Mouse (Mus musculus) retina, adult 2 months (tissue): ENCODE data around the gene Fcgrt.
"Not testable (repeated sequence)": the region's sequence is repeated elsewhere in the genome, so short reads cannot be mapped to it uniquely, and the experiment has no call there.

Experiments used
- DNase-seq: peaks from one replicate; pipeline ENCODE4 v3.0.0-alpha.2; 2012; ENCODE audit warnings: low read depth, low spot score

Gene Fcgrt

GRCm38 (mm10) chr7:45129776-45130512 lies 26.3 kb upstream of the Fcgrt start:
- DNase-seq: no peak

GRCm38 (mm10) chr7:45129318-45129717 lies 25.7 kb upstream of the Fcgrt start:
- DNase-seq: no peak

GRCm38 (mm10) chr7:45128624-45129246 lies 25.1 kb upstream of the Fcgrt start, which contains the start of gene Rpl13a:
Gene Rpl13a (minus strand): TSS chr7:45128761.
- DNase-seq: peak; percentile 99

- DNase-seq: no peak
Measured at GRCm38 (mm10) chr7:45127700-45128224, 24.1 kb upstream of the Fcgrt start.

GRCm38 (mm10) chr7:45126844-45127699 lies 23.4 kb upstream of the Fcgrt start:
- no peak for DNase-seq

GRCm38 (mm10) chr7:45126147-45126843 lies 22.6 kb upstream of the Fcgrt start:
- no peak for DNase-seq

- DNase-seq: not testable (repeated sequence)
Measured at GRCm38 (mm10) chr7:45125649-45126048, 22.0 kb upstream of the Fcgrt start.

GRCm38 (mm10) chr7:45125144-45125600 lies 21.5 kb upstream of the Fcgrt start:
- no peak for DNase-seq

GRCm38 (mm10) chr7:45124224-45125143 lies 20.8 kb upstream of the Fcgrt start, which contains the start of gene Rps11:
Gene Rps11 (minus strand): TSS chr7:45124439.
- peak; percentile 100 for DNase-seq

GRCm38 (mm10) chr7:45123186-45123570 lies 19.5 kb upstream of the Fcgrt start:
- no peak for DNase-seq

GRCm38 (mm10) chr7:45122561-45123185 lies 19.0 kb upstream of the Fcgrt start:
- no peak for DNase-seq

GRCm38 (mm10) chr7:45121966-45122365 lies 18.3 kb upstream of the Fcgrt start:
- no peak for DNase-seq

GRCm38 (mm10) chr7:45121404-45121803 lies 17.8 kb upstream of the Fcgrt start:
- no peak for DNase-seq

- no peak for DNase-seq
Measured at GRCm38 (mm10) chr7:45119780-45120709, 16.4 kb upstream of the Fcgrt start.

GRCm38 (mm10) chr7:45118336-45118735 lies 14.7 kb upstream of the Fcgrt start:
- no peak for DNase-seq

- DNase-seq: no peak
Measured at GRCm38 (mm10) chr7:45117566-45117965, 13.9 kb upstream of the Fcgrt start.

GRCm38 (mm10) chr7:45113476-45113875 lies 9.8 kb upstream of the Fcgrt start:
- no peak for DNase-seq

GRCm38 (mm10) chr7:45112529-45112928 lies 8.9 kb upstream of the Fcgrt start:
- no peak for DNase-seq

- no peak for DNase-seq
Measured at GRCm38 (mm10) chr7:45111940-45112339, 8.3 kb upstream of the Fcgrt start.
